Mouse (Mus musculus): ENCODE measurements at regions not wholly inside any gene's neighbourhood (a gene's known extent, or its start where the extent isn't known, plus 50 kb on each side); places are given as distances from the start of the nearest gene placed in this dataset.
A peak's percentile ranks its signal among the peaks of the same experiment; 100 is the strongest.

DNA sequence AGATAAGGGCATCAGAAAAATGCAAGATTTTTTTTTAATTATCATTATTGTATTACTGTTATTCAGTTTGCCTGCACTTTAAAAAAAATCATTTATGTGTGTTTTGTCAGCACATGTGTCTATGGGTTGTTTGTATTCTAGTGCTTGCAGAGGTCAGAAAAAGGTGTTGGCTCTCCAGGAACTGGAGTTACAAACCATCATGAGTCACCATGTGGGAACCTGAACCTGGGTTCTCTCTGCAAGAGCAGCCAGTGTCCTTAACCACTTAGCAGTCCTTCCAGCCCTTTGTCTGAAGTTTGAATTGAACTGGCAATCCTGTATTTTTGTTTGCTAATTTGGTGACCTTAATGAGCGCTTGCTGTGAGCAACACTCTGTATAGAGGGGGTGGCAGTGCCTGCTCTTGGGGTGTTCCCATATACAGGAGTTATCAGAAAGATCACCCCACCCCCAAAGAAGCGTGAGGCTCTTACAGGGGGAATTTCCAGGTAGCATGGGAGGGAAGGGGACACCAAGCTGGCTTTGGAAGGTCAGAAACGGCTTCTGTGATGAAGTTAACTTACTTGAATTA, 162.8 kb upstream of the Haao start:
- no peak for DNase-seq (ENCODE audit: low spot score)
- Histone ChIP-seq H3K9ac (ENCODE audit: low read depth, low read length) (no peak overlapping the region), H3K4me2 (replicated peaks; ENCODE audit: low read depth, low read length) (no peak overlapping the region), H3K27me3 (ENCODE audit: control insufficient read depth, insufficient read depth, low read length) (no peaks in the 10 kb centered on the region), H3K4me1 (replicated peaks; ENCODE audit: control insufficient read depth, insufficient read depth, low read length) (no peaks in the 10 kb centered on the region), H3K36me3 (ENCODE audit: control insufficient read depth, insufficient read depth, low read length) (no peaks in the 10 kb centered on the region), H3K4me3 (ENCODE audit: low read depth, low read length) (no peak overlapping the region), H3K9me3 (ENCODE audit: control insufficient read depth, low read length) (no peaks in the 10 kb centered on the region), H3K27ac (ENCODE audit: low read depth, low read length) (no peak overlapping the region)
- WGBS: 81% methylated on average over 3 of the region's 3 CpGs
- no peak for ATAC-seq (ENCODE audit: low FRiP score)

DNA sequence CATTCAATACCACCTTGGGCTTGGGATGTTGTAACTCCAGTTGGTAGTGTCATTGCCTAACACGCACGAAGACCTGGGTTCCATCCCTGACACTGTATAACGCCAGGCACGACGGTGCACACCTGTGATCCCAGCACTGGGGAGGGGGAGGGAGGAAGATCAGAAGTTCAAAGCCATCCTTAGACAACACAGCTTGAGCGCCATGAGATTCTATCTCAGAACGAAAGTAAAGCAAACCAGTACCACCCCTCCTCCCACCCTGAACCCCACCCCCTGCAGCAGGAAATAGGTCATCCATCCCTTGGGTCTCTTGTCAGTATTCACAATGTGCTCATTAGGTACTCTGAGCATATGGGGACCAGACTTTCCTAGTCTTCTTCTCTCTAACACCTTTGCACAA, 162.2 kb upstream of the Haao start:
- no peaks in the 10 kb centered on the region for H3K4me1 ChIP-seq (replicated peaks; ENCODE audit: control insufficient read depth, insufficient read depth, low read length)
- DNase-seq (ENCODE audit: low spot score) (no peak), ATAC-seq (ENCODE audit: low FRiP score) (no peak)
- no peak overlapping the region for H3K9ac ChIP-seq (ENCODE audit: low read depth, low read length)
- H3K4me2 ChIP-seq (replicated peaks; ENCODE audit: low read depth, low read length): no peak overlapping the region
- H3K36me3 ChIP-seq (ENCODE audit: control insufficient read depth, insufficient read depth, low read length): no peaks in the 10 kb centered on the region
- 86% methylated on average over 7 of the region's 7 CpGs for WGBS
- H3K4me3 ChIP-seq (ENCODE audit: low read depth, low read length): no peak overlapping the region
- H3K27ac ChIP-seq (ENCODE audit: low read depth, low read length): no peak overlapping the region; the same call in 1 of the 2 replicates
- H3K27me3 ChIP-seq (ENCODE audit: control insufficient read depth, insufficient read depth, low read length): no peaks in the 10 kb centered on the region
- no peaks in the 10 kb centered on the region for H3K9me3 ChIP-seq (ENCODE audit: control insufficient read depth, low read length)

DNA sequence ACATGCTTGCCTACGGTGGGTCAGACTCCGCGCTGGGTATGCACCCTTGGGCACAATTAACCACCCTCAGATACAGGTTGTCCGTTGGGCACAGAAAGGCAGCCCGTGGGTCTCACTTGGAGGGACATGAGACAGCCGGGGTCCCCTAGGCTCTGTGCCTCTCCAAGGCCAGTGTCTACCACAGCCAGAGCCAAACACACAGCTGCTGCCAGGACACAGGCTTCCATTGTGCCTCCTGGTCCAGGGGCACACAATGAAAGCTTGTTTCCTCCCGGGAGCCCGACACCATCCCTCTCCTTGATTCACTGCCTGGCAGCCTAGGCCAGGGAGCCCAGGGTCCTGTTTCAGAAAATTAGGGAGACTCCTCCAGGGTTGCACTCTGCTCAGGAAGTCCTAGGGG, 161.4 kb upstream of the Haao start:
- H3K27ac ChIP-seq (ENCODE audit: low read depth, low read length): peak overlapping the region; percentile 60

DNA sequence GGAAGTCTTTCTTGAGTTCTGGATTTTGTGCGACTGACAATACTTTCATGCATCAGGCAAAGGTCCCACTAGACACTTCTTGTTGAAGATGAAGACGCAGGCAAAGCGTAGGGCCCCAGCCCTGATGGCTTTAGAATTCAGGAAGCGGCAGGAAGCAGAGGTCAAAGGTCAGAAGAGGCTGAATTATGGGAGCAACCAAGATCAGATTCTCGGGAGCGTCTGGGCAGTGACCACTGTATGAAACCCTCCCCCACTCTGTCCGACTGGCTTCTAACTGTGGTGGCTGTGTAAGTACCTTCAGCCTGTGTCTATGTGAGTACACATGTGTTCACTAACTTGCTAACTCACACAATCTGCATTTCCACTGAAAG, 160.9 kb upstream of the Haao start:
- peak overlapping the region; percentile 60; the same call in 1 of the 2 replicates for H3K27ac ChIP-seq (ENCODE audit: low read depth, low read length)

More for the DNA sequence above, 161.4 kb upstream of the Haao start:
- no peak overlapping the region for H3K4me3 ChIP-seq (ENCODE audit: low read depth, low read length)
- H3K4me2 ChIP-seq (replicated peaks; ENCODE audit: low read depth, low read length): no peak overlapping the region
- H3K36me3 ChIP-seq (ENCODE audit: control insufficient read depth, insufficient read depth, low read length): no peaks in the 10 kb centered on the region
- no peaks in the 10 kb centered on the region for H3K9me3 ChIP-seq (ENCODE audit: control insufficient read depth, low read length)
- ATAC-seq (ENCODE audit: low FRiP score) (peak; percentile 66; the same call in 1 of the 2 replicates), DNase-seq (ENCODE audit: low spot score) (no peak)
- 69% methylated on average over 8 of the region's 8 CpGs for WGBS
- no peaks in the 10 kb centered on the region; the same call in 1 of the 2 replicates for H3K27me3 ChIP-seq (ENCODE audit: control insufficient read depth, insufficient read depth, low read length)
- no peak overlapping the region for H3K9ac ChIP-seq (ENCODE audit: low read depth, low read length)
- no peaks in the 10 kb centered on the region for H3K4me1 ChIP-seq (replicated peaks; ENCODE audit: control insufficient read depth, insufficient read depth, low read length)

DNA sequence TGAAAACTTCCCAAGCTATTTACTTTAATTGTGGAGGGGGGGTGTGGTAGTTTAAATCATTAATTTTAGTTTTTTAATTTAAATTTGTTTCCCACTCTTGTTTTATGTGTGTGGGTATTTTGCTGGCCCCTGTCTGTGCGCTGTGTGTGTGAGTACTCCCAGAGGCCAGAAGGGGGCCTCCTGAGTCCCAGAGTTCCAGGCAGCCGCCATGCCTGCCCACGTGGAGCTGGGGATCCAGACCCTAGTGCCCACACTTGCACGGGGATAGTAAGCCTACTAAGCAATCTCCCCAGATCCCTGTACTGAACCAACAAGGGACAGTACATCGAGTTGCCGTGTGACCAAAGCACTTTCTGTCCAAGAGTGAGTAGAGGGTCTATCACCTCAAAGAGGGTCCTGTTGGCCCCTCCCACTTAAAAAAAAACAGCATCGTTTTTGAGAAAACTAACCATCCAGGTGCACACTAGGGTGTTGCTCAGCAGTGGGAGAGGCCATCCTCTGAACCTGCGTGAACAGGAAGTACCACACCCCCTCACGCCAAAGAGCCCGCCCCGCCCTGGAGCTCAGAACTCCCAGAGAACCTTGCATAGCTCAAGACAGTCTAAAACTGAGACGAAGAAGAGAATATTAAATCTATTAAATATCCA, 160.4 kb upstream of the Haao start:
- ATAC-seq (ENCODE audit: low FRiP score) (no peak), DNase-seq (ENCODE audit: low spot score) (no peak)
- Histone ChIP-seq H3K36me3 (ENCODE audit: control insufficient read depth, insufficient read depth, low read length) (no peaks in the 10 kb centered on the region), H3K9ac (ENCODE audit: low read depth, low read length) (no peak overlapping the region), H3K4me1 (replicated peaks; ENCODE audit: control insufficient read depth, insufficient read depth, low read length) (0 out of 2 replicates have a peak, but pooled peaks cover 3% of the 10 kb centered on the region), H3K27me3 (ENCODE audit: control insufficient read depth, insufficient read depth, low read length) (no peaks in the 10 kb centered on the region; the same call in 1 of the 2 replicates), H3K4me2 (replicated peaks; ENCODE audit: low read depth, low read length) (no peak overlapping the region), H3K9me3 (ENCODE audit: control insufficient read depth, low read length) (no peaks in the 10 kb centered on the region), H3K27ac (ENCODE audit: low read depth, low read length) (no peak overlapping the region), H3K4me3 (ENCODE audit: low read depth, low read length) (no peak overlapping the region)
- WGBS: 89% methylated on average over 12 of the region's 12 CpGs

More for the DNA sequence above, 160.9 kb upstream of the Haao start:
- H3K4me3 ChIP-seq (ENCODE audit: low read depth, low read length): no peak overlapping the region
- no peaks in the 10 kb centered on the region for H3K9me3 ChIP-seq (ENCODE audit: control insufficient read depth, low read length)
- no peak overlapping the region for H3K9ac ChIP-seq (ENCODE audit: low read depth, low read length)
- 37% methylated on average over 7 of the region's 7 CpGs for WGBS
- no peak overlapping the region for H3K4me2 ChIP-seq (replicated peaks; ENCODE audit: low read depth, low read length)
- DNase-seq (ENCODE audit: low spot score): no peak
- no peaks in the 10 kb centered on the region for H3K36me3 ChIP-seq (ENCODE audit: control insufficient read depth, insufficient read depth, low read length)
- H3K27me3 ChIP-seq (ENCODE audit: control insufficient read depth, insufficient read depth, low read length): no peaks in the 10 kb centered on the region; the same call in 1 of the 2 replicates
- 0 out of 2 replicates have a peak, but pooled peaks cover 3% of the 10 kb centered on the region for H3K4me1 ChIP-seq (replicated peaks; ENCODE audit: control insufficient read depth, insufficient read depth, low read length)
- no peak for ATAC-seq (ENCODE audit: low FRiP score)

DNA sequence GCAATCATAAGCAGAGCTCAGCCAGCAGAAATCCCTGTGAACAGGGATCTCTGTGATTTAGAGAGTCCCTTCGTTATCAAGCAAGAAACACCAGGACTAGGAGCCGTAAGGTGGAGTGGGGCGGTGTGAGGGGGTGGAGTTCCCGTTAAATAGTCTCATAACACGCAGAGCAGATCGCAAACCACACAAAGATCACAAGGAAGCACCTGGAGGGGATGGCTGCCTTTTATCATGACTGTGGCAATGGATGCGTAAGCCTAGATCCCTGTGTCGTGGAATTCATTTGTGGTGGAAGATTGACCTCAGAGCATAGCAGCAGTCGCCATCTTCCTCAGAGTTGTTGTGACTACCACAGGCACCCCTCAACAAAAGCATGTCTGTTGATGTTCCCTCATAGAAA, 159.0 kb upstream of the Haao start:
- 94% methylated on average over 9 of the region's 9 CpGs for WGBS
- 0 out of 2 replicates have a peak, but pooled peaks cover 3% of the 10 kb centered on the region for H3K4me1 ChIP-seq (replicated peaks; ENCODE audit: control insufficient read depth, insufficient read depth, low read length)

DNA sequence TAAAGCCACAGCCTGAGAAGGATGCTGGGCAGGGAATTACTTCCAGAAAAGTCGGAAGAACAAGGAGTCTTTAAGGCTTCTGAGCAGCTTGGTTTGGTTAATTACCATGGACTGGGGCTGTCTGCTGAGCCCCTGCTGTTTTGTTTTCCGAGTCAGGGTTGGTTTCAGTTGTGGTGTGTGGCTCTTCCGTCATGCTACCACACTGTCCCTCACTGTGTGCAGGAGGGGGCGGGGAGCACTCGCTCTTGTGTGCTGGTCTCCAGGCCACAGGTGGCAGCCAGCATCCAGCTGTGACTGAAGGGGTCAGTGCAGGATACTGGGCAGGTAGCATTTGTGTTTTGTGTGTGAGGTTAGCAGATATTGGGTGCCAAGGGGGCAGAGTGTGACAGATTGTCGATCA, 156.5 kb upstream of the Haao start:
- Histone ChIP-seq H3K4me2 (replicated peaks; ENCODE audit: low read depth, low read length) (no peak overlapping the region), H3K27ac (ENCODE audit: low read depth, low read length) (no peak overlapping the region), H3K9ac (ENCODE audit: low read depth, low read length) (no peak overlapping the region), H3K4me1 (replicated peaks; ENCODE audit: control insufficient read depth, insufficient read depth, low read length) (0 out of 2 replicates have a peak, but pooled peaks cover 3% of the 10 kb centered on the region), H3K4me3 (ENCODE audit: low read depth, low read length) (no peak overlapping the region), H3K36me3 (ENCODE audit: control insufficient read depth, insufficient read depth, low read length) (no peaks in the 10 kb centered on the region), H3K9me3 (ENCODE audit: control insufficient read depth, low read length) (no peaks in the 10 kb centered on the region), H3K27me3 (ENCODE audit: control insufficient read depth, insufficient read depth, low read length) (no peaks in the 10 kb centered on the region; the same call in 1 of the 2 replicates)
- DNase-seq (ENCODE audit: low spot score) (no peak), ATAC-seq (ENCODE audit: low FRiP score) (no peak)
- WGBS: 32% methylated on average over 6 of the region's 6 CpGs

More for the DNA sequence above, 159.0 kb upstream of the Haao start:
- DNase-seq (ENCODE audit: low spot score): no peak
- Histone ChIP-seq H3K4me3 (ENCODE audit: low read depth, low read length) (no peak overlapping the region), H3K9me3 (ENCODE audit: control insufficient read depth, low read length) (no peaks in the 10 kb centered on the region), H3K9ac (ENCODE audit: low read depth, low read length) (no peak overlapping the region), H3K36me3 (ENCODE audit: control insufficient read depth, insufficient read depth, low read length) (no peaks in the 10 kb centered on the region), H3K4me2 (replicated peaks; ENCODE audit: low read depth, low read length) (no peak overlapping the region), H3K27me3 (ENCODE audit: control insufficient read depth, insufficient read depth, low read length) (no peaks in the 10 kb centered on the region; the same call in 1 of the 2 replicates), H3K27ac (ENCODE audit: low read depth, low read length) (no peak overlapping the region)
- no peak for ATAC-seq (ENCODE audit: low FRiP score)

DNA sequence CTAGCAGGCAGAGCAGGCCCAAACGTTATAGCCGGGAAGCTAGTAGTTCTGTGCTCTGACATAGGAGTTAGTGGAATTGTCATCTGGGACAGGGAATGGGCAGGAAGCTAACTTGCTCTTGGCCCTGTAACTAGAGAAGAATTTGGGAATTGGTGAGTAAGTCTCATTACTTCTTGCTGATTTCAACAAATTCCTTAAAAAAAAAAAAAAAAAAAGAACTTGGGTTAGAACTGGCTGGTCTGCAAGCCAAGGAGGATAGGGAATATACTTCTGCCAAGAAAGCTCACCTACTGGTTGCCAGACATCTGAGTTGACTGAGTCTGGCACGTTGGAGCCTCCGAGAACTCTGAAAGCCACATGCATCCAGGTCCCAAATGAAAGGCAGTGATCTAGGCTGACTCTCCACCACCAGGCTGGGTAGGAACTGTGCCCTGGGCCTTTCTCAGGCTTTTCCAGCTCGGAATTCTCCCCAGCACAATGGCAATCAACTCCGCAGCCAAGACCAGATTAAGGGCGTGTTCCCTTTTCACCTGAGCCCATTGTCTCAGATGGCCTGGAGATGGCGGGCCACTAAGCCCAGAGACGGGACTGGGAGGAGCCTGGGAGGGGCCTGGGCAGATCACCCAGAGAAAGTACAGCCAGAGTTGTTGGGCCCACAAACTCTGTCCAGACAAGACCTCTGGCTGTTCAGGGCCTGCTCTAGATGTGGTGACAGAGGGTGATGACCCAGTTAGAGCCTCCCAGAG, 155.9 kb upstream of the Haao start:
- Histone ChIP-seq H3K36me3 (ENCODE audit: control insufficient read depth, insufficient read depth, low read length) (no peaks in the 10 kb centered on the region), H3K4me1 (replicated peaks; ENCODE audit: control insufficient read depth, insufficient read depth, low read length) (0 out of 2 replicates have a peak, but pooled peaks cover 3% of the 10 kb centered on the region), H3K27me3 (ENCODE audit: control insufficient read depth, insufficient read depth, low read length) (no peaks in the 10 kb centered on the region; the same call in 1 of the 2 replicates), H3K27ac (ENCODE audit: low read depth, low read length) (no peak overlapping the region), H3K9ac (ENCODE audit: low read depth, low read length) (no peak overlapping the region), H3K4me3 (ENCODE audit: low read depth, low read length) (no peak overlapping the region), H3K4me2 (replicated peaks; ENCODE audit: low read depth, low read length) (no peak overlapping the region), H3K9me3 (ENCODE audit: control insufficient read depth, low read length) (no peaks in the 10 kb centered on the region)
- ATAC-seq (ENCODE audit: low FRiP score) (no peak), DNase-seq (ENCODE audit: low spot score) (no peak)
- WGBS: 37% methylated on average over 9 of the region's 9 CpGs

All from hindbrain, embryonic 11.5 days (tissue).